Mouse (Mus musculus) stomach, embryonic 14.5 days (tissue): Measurements from ENCODE around the gene Atg4d. TPM values are rescaled to one million over a fixed set of nuclear protein-coding genes. Genes with fewer than 3 reads are reported as not detected.
"Not testable (repeated sequence)": the region's sequence is repeated elsewhere in the genome, so short reads cannot be mapped to it uniquely, and the experiment has no call there.

Experiments used
- ATAC-seq: fragments of 200-750 bp; cut with Nextera tagmentation; 2 replicates; pipeline ENCODE4 v1.8.0; 2017; ENCODE audit warnings: low read depth, moderate TSS enrichment; ENCODE audit not compliant: insufficient number of reproducible peaks, insufficient read depth, low FRiP score
- H3K27ac ChIP-seq: fragments of 300-500 bp; sonication (generic); 2 replicates; pipeline ENCODE4 v1.5.1; 2014; ENCODE audit warnings: mild to moderate bottlenecking, low read length, moderate library complexity, mixed read lengths
- H3K27me3 ChIP-seq: fragments of 300-500 bp; sonication (generic); 2 replicates; pipeline ENCODE4 v1.6.1; 2014; ENCODE audit warnings: low read length, control low read depth, mixed read lengths; ENCODE audit not compliant: control insufficient read depth, insufficient read depth
- H3K36me3 ChIP-seq: fragments of 300-500 bp; sonication (generic); 2 replicates; pipeline ENCODE4 v1.6.1; 2014; ENCODE audit warnings: mild to moderate bottlenecking, control low read depth, low read length, moderate library complexity, mixed read lengths; ENCODE audit not compliant: control insufficient read depth, insufficient read depth
- H3K4me1 ChIP-seq: fragments of 300-500 bp; sonication (generic); 2 replicates; pipeline ENCODE4 v1.6.1; 2014; ENCODE audit warnings: low read length, control low read depth, mixed read lengths; ENCODE audit not compliant: control insufficient read depth, insufficient read depth
- H3K4me2 ChIP-seq: fragments of 300-500 bp; sonication (generic); replicated peaks from 2 replicates; pipeline ENCODE4 v1.6.1; 2014; ENCODE audit warnings: low read depth, low read length, control low read depth
- H3K4me3 ChIP-seq: fragments of 300-500 bp; sonication (generic); 2 replicates; pipeline ENCODE4 v1.5.1; 2014; ENCODE audit warnings: low read depth, low read length, control low read depth
- H3K9ac ChIP-seq: fragments of 300-500 bp; sonication (generic); replicated peaks from 2 replicates; pipeline ENCODE4 v1.6.1; 2014; ENCODE audit warnings: low read depth, mild to moderate bottlenecking, control low read depth, low read length, moderate library complexity, mixed read lengths
- H3K9me3 ChIP-seq: fragments of 300-500 bp; sonication (generic); 2 replicates; pipeline ENCODE4 v1.6.1; 2016; ENCODE audit warnings: low read depth, low read length, control low read depth; ENCODE audit not compliant: control insufficient read depth
- WGBS: fragments of 180-500 bp; shearing (Covaris S2); extraction: QIAGEN DNeasy Blood & Tissue Kit; methylation state at CpG from one replicate; pipeline ENCODE4 v1.1.7; 2014; 5-methylcytosine and 5-hydroxymethylcytosine counted together
- polyA plus RNA-seq: library from polyadenylated mRNA; unstranded; fragments of >200 nt; fragmentation: Nextera tagmentation; extraction: Ambion mirVana; gene quantifications from 2 replicates; pipeline ENCODE4 v1.2.1, GENCODE M21; 2014

Gene Atg4d
- 38.8 and 43.5 TPM in 2 replicates for polyA plus RNA-seq

DNA sequence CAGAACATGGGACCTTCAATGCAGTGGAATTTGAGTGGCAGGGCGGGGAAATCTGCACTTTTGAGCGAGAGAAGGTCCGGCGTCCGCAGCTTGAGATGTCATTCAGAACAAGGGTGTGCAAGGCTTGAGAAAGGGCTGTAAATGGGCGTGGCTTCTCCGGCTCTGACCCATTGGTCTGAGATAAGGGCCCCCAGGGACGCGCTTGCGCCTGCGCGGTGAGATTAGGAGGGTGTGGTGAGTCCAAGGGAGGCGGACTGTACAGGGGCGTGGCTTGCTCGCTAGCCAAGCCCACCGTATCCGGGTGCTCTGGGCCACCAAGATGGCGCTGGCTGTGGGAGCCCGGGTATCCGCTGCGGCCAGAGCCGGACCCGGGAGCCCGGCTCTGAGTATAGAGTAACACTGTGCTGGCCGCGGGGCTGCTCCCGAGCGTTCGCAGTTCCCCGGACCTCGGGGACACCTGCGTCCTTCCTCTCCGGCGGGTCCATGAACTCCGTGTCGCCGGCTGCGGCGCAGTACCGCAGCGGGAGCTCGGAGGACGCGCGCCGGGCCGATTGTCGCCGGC lies at the start of gene Atg4d:
Atg4d (plus strand) TSS at position 294 of the 562 bp plus-strand sequence.
- peaks cover 23% of the 10 kb centered on the region for H3K36me3 ChIP-seq
- peak within 1 kb of the TSS; percentile 86 for H3K9ac ChIP-seq
- no peaks in the 10 kb centered on the region for H3K9me3 ChIP-seq
- ATAC-seq = peak; percentile 99
- H3K27me3 ChIP-seq = no peaks in the 10 kb centered on the region
- peaks cover 13% of the 10 kb centered on the region for H3K4me1 ChIP-seq
- H3K27ac ChIP-seq = peak within 1 kb of the TSS; percentile 84
- H3K4me3 ChIP-seq = peak within 1 kb of the TSS; percentile 94
- under 1% methylated on average over 47 of the region's 49 CpGs for WGBS
- H3K4me2 ChIP-seq = peak within 1 kb of the TSS; percentile 65

DNA sequence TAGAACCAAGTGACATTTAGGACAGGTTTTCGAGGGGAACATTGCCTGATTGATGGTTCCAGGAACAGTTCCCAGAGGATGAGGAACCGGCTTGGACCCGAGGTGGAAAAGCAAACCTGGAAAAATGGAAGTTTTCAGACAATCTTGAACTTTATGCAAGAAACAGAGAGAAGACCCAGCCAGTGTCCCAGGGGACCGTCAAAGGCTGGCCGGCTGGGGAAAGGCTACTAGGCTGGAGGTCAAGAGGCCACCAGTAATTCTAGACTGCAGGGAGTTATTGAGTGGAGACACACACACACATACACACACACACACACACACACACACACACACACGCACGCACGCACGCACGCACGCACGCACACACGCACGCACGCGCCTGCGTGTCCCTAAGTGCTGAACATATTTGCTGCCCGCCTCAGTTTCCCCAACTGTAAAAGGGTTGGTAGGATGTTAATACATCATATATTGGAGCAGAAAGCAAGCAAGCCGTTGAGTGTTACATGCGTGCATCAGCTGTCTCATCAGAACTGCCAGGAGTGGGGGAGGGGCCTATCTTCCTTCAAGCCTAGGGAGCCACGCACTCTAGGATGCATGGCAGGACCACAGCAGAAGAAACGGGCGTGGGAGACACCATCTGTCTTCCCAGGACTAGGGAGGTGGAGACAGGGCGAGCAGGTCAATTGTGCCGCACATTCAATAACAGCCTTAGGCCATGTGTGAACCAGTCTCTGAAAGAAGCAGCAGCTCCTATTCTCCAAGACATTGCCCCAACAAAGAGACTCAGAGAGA lies 48.8 kb upstream of the Atg4d start:
- 58% methylated on average over 25 of the region's 25 CpGs for whole genome bisulfite sequencing
- Histone ChIP-seq H3K27ac (no peak overlapping the region), H3K9ac (no peak overlapping the region), H3K36me3 (no peaks in the 10 kb centered on the region), H3K4me1 (no peaks in the 10 kb centered on the region), H3K4me2 (no peak overlapping the region), H3K4me3 (no peak overlapping the region), H3K27me3 (no peaks in the 10 kb centered on the region), H3K9me3 (no peaks in the 10 kb centered on the region)
- ATAC-seq = no peak

DNA sequence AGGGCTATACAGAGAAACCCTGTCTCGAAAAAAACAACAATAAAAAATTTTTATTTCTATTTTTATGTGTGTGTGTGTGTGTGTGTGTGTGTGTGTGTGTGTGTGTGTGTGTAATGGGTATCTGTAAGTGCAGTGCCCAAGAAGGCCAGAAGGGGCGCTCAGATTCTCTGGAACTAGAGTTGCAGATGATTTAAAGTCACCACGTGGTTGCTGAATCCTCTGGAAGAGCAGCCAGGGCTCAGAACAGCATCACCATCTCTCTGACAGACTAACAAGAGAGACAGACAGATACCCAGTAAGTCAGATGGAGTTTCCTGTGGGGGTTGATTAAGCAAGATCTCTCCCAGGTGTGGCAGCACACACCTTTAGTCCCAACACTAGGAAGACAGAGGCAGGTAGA lies 45.3 kb upstream of the Atg4d start:
- WGBS = 49% methylated on average over 3 of the region's 3 CpGs
- no peaks in the 10 kb centered on the region for H3K9me3 ChIP-seq
- no peak overlapping the region for H3K9ac ChIP-seq
- H3K4me3 ChIP-seq = no peak overlapping the region
- no peak overlapping the region for H3K4me2 ChIP-seq
- ATAC-seq = no peak
- no peaks in the 10 kb centered on the region for H3K4me1 ChIP-seq
- no peak overlapping the region for H3K27ac ChIP-seq
- no peaks in the 10 kb centered on the region for H3K36me3 ChIP-seq
- no peaks in the 10 kb centered on the region for H3K27me3 ChIP-seq

- H3K27ac ChIP-seq = no peak overlapping the region
- peak; percentile 83 for ATAC-seq
- H3K4me2 ChIP-seq = peak overlapping the region; percentile 28
- H3K4me1 ChIP-seq = no peaks in the 10 kb centered on the region
- H3K4me3 ChIP-seq = no peak overlapping the region
- H3K9me3 ChIP-seq = no peaks in the 10 kb centered on the region
- no peaks in the 10 kb centered on the region for H3K36me3 ChIP-seq
- H3K9ac ChIP-seq = no peak overlapping the region
- H3K27me3 ChIP-seq = no peaks in the 10 kb centered on the region
- WGBS = 14% methylated on average over 21 of the region's 21 CpGs
Measured at GRCm38 (mm10) chr9:21220490-21221382, 44.4 kb upstream of the Atg4d start.

- 19% methylated on average over 7 of the region's 7 CpGs for WGBS
- H3K36me3 ChIP-seq = no peaks in the 10 kb centered on the region
- no peaks in the 10 kb centered on the region for H3K9me3 ChIP-seq
- no peaks in the 10 kb centered on the region for H3K27me3 ChIP-seq
- no peaks in the 10 kb centered on the region for H3K4me1 ChIP-seq
- no peak overlapping the region for H3K27ac ChIP-seq
- H3K4me3 ChIP-seq = no peak overlapping the region
- ATAC-seq = no peak; the same call in 1 of the 2 replicates
- H3K4me2 ChIP-seq = no peak overlapping the region
- no peak overlapping the region for H3K9ac ChIP-seq
Measured at GRCm38 (mm10) chr9:21221383-21221929, 43.6 kb upstream of the Atg4d start.

GRCm38 (mm10) chr9:21223490-21223889 lies 41.6 kb upstream of the Atg4d start:
- not testable (repeated sequence) for ATAC-seq, H3K9me3 ChIP-seq, H3K27ac ChIP-seq, H3K27me3 ChIP-seq, H3K4me2 ChIP-seq, H3K9ac ChIP-seq, H3K36me3 ChIP-seq, H3K4me3 ChIP-seq
- WGBS = 83% methylated on average over 2 of the region's 2 CpGs
- H3K4me1 ChIP-seq = peaks cover 10% of the 10 kb centered on the region; the same call in 1 of the 2 replicates

DNA sequence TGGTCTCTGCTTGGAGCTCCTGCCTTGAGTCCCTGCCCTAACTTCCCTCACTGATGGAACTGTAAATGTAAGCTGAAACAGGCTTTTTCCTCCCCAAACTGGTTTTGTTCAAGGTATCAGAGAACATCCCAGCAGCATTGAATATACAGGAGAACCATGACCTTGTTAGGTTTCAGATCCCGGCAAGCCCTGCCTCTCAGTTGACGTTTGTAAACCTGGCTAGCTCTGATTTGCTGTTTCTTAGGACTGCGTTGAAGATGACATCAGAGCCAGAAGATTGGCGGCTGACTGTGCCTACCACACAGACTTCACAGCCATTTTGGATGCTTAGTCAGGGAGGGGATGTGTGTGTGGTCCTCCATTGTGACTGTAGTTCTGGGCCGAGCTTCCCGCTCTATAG lies 41.2 kb upstream of the Atg4d start:
- no peak overlapping the region for H3K4me3 ChIP-seq
- no peak overlapping the region for H3K27ac ChIP-seq
- H3K4me2 ChIP-seq = no peak overlapping the region
- H3K27me3 ChIP-seq = no peaks in the 10 kb centered on the region
- H3K9ac ChIP-seq = no peak overlapping the region
- H3K9me3 ChIP-seq = no peaks in the 10 kb centered on the region
- no peak for ATAC-seq
- peaks cover 10% of the 10 kb centered on the region; the same call in 1 of the 2 replicates for H3K4me1 ChIP-seq
- 93% methylated on average over 6 of the region's 6 CpGs for WGBS
- no peaks in the 10 kb centered on the region for H3K36me3 ChIP-seq
